Mouse (Mus musculus): ENCODE results near the gene Hic2.

DNA sequence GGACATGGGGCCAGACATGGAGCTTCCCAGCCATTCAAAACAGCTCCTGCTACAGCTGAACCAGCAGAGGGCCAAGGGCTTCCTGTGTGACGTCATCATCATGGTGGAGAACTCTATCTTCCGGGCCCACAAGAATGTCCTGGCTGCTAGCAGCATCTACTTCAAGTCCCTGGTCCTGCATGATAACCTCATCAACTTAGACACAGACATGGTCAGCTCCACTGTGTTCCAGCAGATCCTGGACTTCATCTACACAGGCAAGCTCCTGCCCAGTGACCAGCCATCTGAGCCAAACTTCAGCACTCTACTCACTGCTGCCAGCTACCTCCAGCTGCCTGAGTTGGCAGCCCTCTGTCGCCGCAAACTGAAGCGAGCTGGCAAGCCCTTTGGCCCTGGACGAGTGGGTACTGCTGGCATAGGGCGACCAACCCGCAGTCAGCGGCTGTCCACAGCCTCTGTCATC lies 24.0 kb downstream of the Hic2 start:
- TF ChIP-seq CTCF (IDR thresholded peaks at IDR 0.05; ENCODE audit: borderline replicate concordance, insufficient read depth, low read length) (no peak), POLR2A (IDR thresholded peaks at IDR 0.05; ENCODE audit: low read depth, low read length) (no peak)

All from embryonic fibroblast, embryonic 13.5 days (primary cell).